Mouse (Mus musculus) ovary, adult 10 weeks (tissue): ENCODE results near the gene Slc25a15. TPM values are rescaled to one million over a fixed set of nuclear protein-coding genes. Genes with fewer than 3 reads are reported as not detected.

ENCODE experiments used
- polyA plus RNA-seq: library from polyadenylated mRNA; stranded (reverse); fragments of 350-450 nt; fragmentation: Illumina TruSeq; extraction: RNeasy Lipid Tissue Mini Kit (QIAGEN cat#74804); gene quantifications from one replicate; pipeline ENCODE4 v1.2.3, GENCODE M21; 2014

Gene Slc25a15
- polyA plus RNA-seq: 18.6 TPM

DNA sequence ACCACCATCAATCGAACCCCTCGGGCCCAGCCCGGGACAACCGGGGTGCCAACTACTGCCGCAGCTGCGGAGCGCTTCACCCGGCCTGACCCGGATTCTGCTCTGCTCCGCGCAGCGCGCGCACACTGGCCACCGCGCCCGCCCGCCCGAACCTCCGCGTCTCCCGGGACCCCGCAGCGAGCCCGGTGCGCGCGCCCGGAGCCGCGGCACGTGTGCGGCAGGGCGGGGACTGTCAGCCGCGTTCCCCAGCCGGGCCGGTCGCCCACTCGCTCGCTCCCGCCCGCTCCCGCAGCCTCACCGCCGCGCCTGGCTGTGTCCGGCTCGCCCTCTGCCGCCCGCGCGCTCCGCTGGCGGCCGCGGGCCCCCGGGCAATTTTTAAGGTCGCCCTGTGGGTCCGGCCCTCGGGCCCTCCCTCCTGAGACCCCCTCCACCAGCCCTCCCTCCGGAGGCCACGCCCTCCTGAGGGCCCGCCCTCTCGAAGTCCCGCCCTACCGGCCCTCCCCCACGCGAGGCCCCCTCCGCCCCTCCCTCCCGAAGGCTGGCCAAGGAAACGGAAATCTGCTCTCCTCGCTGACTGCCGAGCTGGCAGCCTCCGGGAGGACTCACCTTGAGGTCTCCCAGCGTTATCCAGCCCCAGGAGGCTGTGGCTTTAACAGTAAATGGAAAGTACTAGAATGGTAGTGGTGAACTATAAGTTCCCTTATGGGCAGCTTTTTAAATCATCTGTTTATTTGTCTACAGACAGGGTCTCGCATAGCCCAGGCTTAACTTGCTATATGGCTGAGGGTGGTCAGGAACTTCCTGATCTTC is at the start of gene Slc25a15:
Slc25a15 (minus strand) TSS at position 456 of the 810 bp plus-strand sequence.

DNA sequence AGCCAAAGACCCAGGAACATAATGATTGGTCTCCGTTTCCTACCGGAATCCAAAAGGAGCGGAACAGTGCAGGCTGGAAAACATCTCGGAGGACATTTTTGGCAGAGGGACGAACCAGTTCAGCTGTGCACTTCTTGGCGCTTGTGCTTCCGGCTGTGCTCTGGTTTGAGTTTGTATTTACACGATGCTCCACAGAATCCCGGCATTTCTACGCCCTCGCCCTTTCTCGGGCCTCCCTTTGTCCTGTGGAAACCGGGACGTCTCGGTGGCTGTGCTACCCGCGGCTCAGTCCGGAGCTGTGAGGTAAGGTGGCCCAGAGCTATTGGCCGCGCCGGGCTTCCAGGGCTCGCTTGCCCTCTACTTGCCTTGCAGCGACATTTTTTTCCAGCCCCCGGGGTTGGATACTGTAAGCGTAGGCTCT is 12.9 kb upstream of the Slc25a15 start, which contains the start of gene Mrps31:
Mrps31 (plus strand) TSS at position 80 of the 421 bp plus-strand sequence.

Other genes starting within 250 kb of the Slc25a15 start
- 2.8 TPM for gene Nek3, start 232.2 kb downstream of the Slc25a15 start, polyA plus RNA-seq
- 39.4 TPM for gene Ckap2, start 212.8 kb downstream of the Slc25a15 start, polyA plus RNA-seq
- gene Vps36, start 205.8 kb downstream of the Slc25a15 start, polyA plus RNA-seq: 39.3 TPM
- gene Thsd1, start 171.3 kb downstream of the Slc25a15 start, polyA plus RNA-seq: 1.9 TPM
- not detected for gene Tpte, start 115.2 kb downstream of the Slc25a15 start, polyA plus RNA-seq
- 45.4 TPM for gene Mrps31, start 12.8 kb upstream of the Slc25a15 start, polyA plus RNA-seq